Mouse (Mus musculus): ENCODE data around the gene 4921536K21Rik. TPM values are rescaled to one million over a fixed set of nuclear protein-coding genes. Genes with fewer than 3 reads are reported as not detected.

The 4921536K21Rik gene
- total and polyA plus RNA-seq, 3 experiments: 0.08 to 0.40 TPM; not detected in 1

DNA sequence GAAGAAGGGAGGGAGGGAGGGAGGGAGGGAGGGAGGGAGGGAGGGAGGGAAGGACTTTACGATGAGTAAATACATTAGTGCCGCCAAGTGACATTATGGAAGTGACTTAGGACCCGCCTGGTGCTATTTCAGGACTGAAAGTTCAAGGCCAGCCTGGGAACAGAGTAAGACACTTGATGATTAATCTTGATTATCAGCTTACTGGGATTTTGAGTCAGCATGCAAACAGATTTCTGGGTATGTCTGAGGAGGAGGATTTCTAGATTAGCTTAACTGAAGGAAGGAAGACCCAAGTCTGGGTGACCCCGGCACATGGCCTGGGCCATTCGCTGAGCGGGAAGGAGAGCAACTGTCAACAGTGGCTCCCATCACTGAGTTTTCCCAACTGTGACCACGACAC lies 25.6 kb upstream of the 4921536K21Rik start:
- H3K27me3 ChIP-seq (ENCODE audit: control insufficient read depth in 1 of 2, insufficient read depth in 2 of 2, low read length in 2 of 2): no peaks in the 10 kb centered on the region
- no peak overlapping the region for H3K9ac ChIP-seq (ENCODE audit: control insufficient read depth, low read depth, low read length, poor library complexity, severe bottlenecking)
- H3K27ac ChIP-seq (ENCODE audit: control insufficient read depth, low read depth, low read length): no peak overlapping the region
- no peak overlapping the region for H3K4me3 ChIP-seq (ENCODE audit: control insufficient read depth in 1 of 2, insufficient read depth in 1 of 2, low read depth in 2 of 2, low read length in 2 of 2)
- H3K9me3 ChIP-seq (replicated peaks; ENCODE audit: insufficient read depth, low read length): no peaks in the 10 kb centered on the region
- no peaks in the 10 kb centered on the region for H3K79me2 ChIP-seq (ENCODE audit: control insufficient read depth, insufficient read depth, low read length, poor library complexity)
- peaks cover 6 to 16% of the 10 kb centered on the region in 2 experiments for H3K4me1 ChIP-seq (ENCODE audit: control insufficient read depth in 1 of 2, insufficient read depth in 2 of 2, low read length in 2 of 2)
- TF ChIP-seq ZNF384 (IDR thresholded peaks at IDR 0.05; ENCODE audit: low read depth, low read length): no peak
- no peak for TF ChIP-seq RAD21 (IDR thresholded peaks at IDR 0.05; ENCODE audit: low read depth, low read length)
- H3K36me3 ChIP-seq (ENCODE audit: control insufficient read depth in 1 of 2, insufficient read depth in 2 of 2, low read length in 2 of 2): peaks cover 0 to 6% of the 10 kb centered on the region in 2 experiments; a peak in 1 of 4 replicates
- DNase-seq (ENCODE audit: low read depth, low spot score): no peak

DNA sequence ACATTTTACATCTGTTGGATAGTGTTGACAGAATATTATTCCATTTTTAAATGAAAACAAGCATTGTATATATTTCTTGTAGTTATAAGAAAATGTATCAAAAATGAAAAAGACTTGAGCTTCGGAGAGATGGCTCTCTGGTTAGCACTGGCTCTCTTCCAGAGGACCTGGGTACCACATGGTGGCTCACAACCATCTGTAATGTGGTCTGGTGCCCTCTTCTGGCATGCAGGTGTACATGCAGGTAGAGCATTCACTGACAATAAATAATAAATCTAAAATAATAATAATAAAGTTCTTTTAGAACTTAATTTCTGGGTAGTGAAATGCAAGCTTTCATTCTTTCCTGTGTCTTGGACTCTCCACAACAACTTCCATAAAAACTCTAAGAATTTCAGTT lies 23.8 kb upstream of the 4921536K21Rik start:
- no peaks in the 10 kb centered on the region; the same call in 1 of the 2 replicates for H3K79me2 ChIP-seq (ENCODE audit: control insufficient read depth, insufficient read depth, low read length, poor library complexity)
- H3K9ac ChIP-seq (ENCODE audit: control insufficient read depth, low read depth, low read length, poor library complexity, severe bottlenecking): no peak overlapping the region
- no peak overlapping the region for H3K4me3 ChIP-seq (ENCODE audit: control insufficient read depth in 1 of 2, insufficient read depth in 1 of 2, low read depth in 2 of 2, low read length in 2 of 2)
- H3K9me3 ChIP-seq (replicated peaks; ENCODE audit: insufficient read depth, low read length): no peaks in the 10 kb centered on the region
- peaks cover 0 to 6% of the 10 kb centered on the region in 2 experiments; a peak in 1 of 4 replicates for H3K36me3 ChIP-seq (ENCODE audit: control insufficient read depth in 1 of 2, insufficient read depth in 2 of 2, low read length in 2 of 2)
- H3K4me1 ChIP-seq (ENCODE audit: control insufficient read depth in 1 of 2, insufficient read depth in 2 of 2, low read length in 2 of 2): peaks cover 6 to 16% of the 10 kb centered on the region in 2 experiments
- peak; percentile 78 for DNase-seq (ENCODE audit: low read depth, low spot score)
- no peaks in the 10 kb centered on the region for H3K27me3 ChIP-seq (ENCODE audit: control insufficient read depth in 1 of 2, insufficient read depth in 2 of 2, low read length in 2 of 2)
- H3K27ac ChIP-seq (ENCODE audit: control insufficient read depth, low read depth, low read length): no peak overlapping the region
- TF ChIP-seq USF1 (IDR thresholded peaks at IDR 0.05; ENCODE audit: low read depth, low read length) (peak; percentile 48; the same call in 1 of the 2 replicates), MXI1 (IDR thresholded peaks at IDR 0.05; ENCODE audit: low read depth, low read length) (0 out of 2 replicates have a peak, but pooled peaks have one; percentile 49), CTCF (IDR thresholded peaks at IDR 0.05 in 2 of 3, conservative IDR thresholded peaks at IDR 0.05 in 1 of 3; ENCODE audit: control insufficient read depth in 1 of 3, insufficient read depth in 1 of 3, low read depth in 2 of 3, low read length in 3 of 3, poor library complexity in 1 of 3, severe bottlenecking in 1 of 3) (peak; percentile 63 to 73 (median 72)), MEF2A (IDR thresholded peaks at IDR 0.05; ENCODE audit: extremely low read depth, insufficient replicate concordance, low read depth, low read length, poor library complexity, severe bottlenecking) (no peak), RAD21 (IDR thresholded peaks at IDR 0.05; ENCODE audit: low read depth, low read length) (peak; percentile 49), MAX (IDR thresholded peaks at IDR 0.05; ENCODE audit: low read length) (peak; percentile 77), RCOR1 (IDR thresholded peaks at IDR 0.05; ENCODE audit: low read depth, low read length) (peak; percentile 16; the same call in 1 of the 2 replicates), UBTF (IDR thresholded peaks at IDR 0.05; ENCODE audit: borderline replicate concordance, insufficient read depth, low read depth, low read length) (no peak), ZNF384 (IDR thresholded peaks at IDR 0.05; ENCODE audit: low read depth, low read length) (no peak), SMC3 (IDR thresholded peaks at IDR 0.05; ENCODE audit: low read depth, low read length) (peak; percentile 54), HCFC1 (IDR thresholded peaks at IDR 0.05; ENCODE audit: low read depth, low read length) (0 out of 2 replicates have a peak, but pooled peaks have one; percentile 39), MYC (IDR thresholded peaks at IDR 0.05; ENCODE audit: low read depth, low read length) (peak; percentile 98)

All from MEL (cell line).